Mouse (Mus musculus): ENCODE results near the gene Mmd. TPM values are rescaled to one million over a fixed set of nuclear protein-coding genes. Genes with fewer than 3 reads are reported as not detected.

Mmd gene
- polyA plus RNA-seq, 2 experiments, result 5.0 TPM

DNA sequence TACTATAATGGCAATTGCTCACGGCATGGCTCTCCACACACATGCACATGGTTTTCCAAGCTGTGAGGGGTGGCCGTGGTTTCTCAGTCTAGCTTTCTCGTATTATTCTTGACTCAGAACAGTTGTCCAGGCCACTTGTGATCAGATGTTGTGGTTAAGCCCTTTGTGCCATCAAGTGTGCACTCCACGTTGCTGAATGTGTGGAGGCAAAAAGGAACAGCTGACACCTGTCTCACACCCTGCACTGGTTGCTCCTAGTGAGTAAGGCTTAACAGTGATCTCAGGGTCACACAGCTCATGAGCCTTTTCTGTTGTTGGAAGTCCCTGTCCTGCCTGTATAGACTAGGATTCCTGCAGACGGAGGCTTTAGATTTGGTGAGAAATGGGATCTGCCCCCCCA, 56.8 kb downstream of the Mmd start:
- H3K4me3 ChIP-seq (ENCODE audit: insufficient read depth in 1 of 2, low read depth in 2 of 2, low read length in 2 of 2), result no peak overlapping the region
- WGBS (ENCODE audit: insufficient replicate concordance), result 74% methylated on average over 5 of the region's 5 CpGs
- no peaks in the 10 kb centered on the region for H3K4me1 ChIP-seq (replicated peaks; ENCODE audit: control insufficient read depth in 2 of 2, insufficient read depth in 2 of 2, low read length in 1 of 2)
- TF ChIP-seq CTCF (IDR thresholded peaks at IDR 0.05; ENCODE audit: low read depth) (no peak), EP300 (IDR thresholded peaks at IDR 0.05; ENCODE audit: low read depth) (no peak)
- H3K9ac ChIP-seq (replicated peaks), result no peak overlapping the region
- H3K27me3 ChIP-seq (ENCODE audit: control insufficient read depth, insufficient read depth, low read length), result no peaks in the 10 kb centered on the region
- no peak for DNase-seq (ENCODE audit: low read depth in 3 of 3, low spot score in 3 of 3)
- H3K36me3 ChIP-seq (replicated peaks; ENCODE audit: control insufficient read depth, insufficient read depth, low read depth), result no peaks in the 10 kb centered on the region
- no peak overlapping the region for H3K27ac ChIP-seq
- no peaks in the 10 kb centered on the region for H3K9me3 ChIP-seq (ENCODE audit: control insufficient read depth, low read length)
- ATAC-seq (ENCODE audit: insufficient read depth), result no peak
- no peak overlapping the region for H3K4me2 ChIP-seq (ENCODE audit: low read depth)

DNA sequence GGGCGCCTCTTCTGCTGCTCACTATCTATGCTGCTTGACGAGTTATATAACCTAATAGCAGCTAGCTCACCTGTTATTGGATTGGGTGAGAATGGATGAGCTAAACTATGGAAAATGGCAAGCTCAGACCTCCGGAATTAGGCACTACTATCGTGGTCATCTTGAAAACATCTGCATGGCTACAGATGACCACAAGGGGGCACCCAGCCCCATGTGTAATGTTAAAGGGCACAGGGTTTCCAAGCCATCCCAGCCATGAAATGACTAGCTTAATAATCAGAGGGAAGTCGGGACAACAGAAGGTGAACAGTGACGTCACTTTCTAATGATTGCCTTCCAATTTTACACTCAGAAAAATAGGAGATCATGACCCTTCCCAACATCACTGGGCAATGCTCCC, 57.7 kb downstream of the Mmd start:
- Histone ChIP-seq H3K4me1 (replicated peaks; ENCODE audit: control insufficient read depth in 2 of 2, insufficient read depth in 2 of 2, low read length in 1 of 2) (no peaks in the 10 kb centered on the region), H3K27me3 (ENCODE audit: control insufficient read depth, insufficient read depth, low read length) (no peaks in the 10 kb centered on the region), H3K4me3 (ENCODE audit: insufficient read depth in 1 of 2, low read depth in 2 of 2, low read length in 2 of 2) (no peak overlapping the region), H3K36me3 (replicated peaks; ENCODE audit: control insufficient read depth, insufficient read depth, low read depth) (no peaks in the 10 kb centered on the region), H3K9ac (replicated peaks) (no peak overlapping the region), H3K27ac (no peak overlapping the region), H3K9me3 (ENCODE audit: control insufficient read depth, low read length) (no peaks in the 10 kb centered on the region), H3K4me2 (ENCODE audit: low read depth) (no peak overlapping the region)
- WGBS (ENCODE audit: insufficient replicate concordance), result 42% methylated on average over 6 of the region's 6 CpGs
- DNase-seq (ENCODE audit: low read depth in 3 of 3, low spot score in 3 of 3) (no peak), ATAC-seq (ENCODE audit: insufficient read depth) (no peak)
- TF ChIP-seq EP300 (IDR thresholded peaks at IDR 0.05; ENCODE audit: low read depth) (no peak), CTCF (IDR thresholded peaks at IDR 0.05; ENCODE audit: low read depth) (peak; percentile 73)

DNA sequence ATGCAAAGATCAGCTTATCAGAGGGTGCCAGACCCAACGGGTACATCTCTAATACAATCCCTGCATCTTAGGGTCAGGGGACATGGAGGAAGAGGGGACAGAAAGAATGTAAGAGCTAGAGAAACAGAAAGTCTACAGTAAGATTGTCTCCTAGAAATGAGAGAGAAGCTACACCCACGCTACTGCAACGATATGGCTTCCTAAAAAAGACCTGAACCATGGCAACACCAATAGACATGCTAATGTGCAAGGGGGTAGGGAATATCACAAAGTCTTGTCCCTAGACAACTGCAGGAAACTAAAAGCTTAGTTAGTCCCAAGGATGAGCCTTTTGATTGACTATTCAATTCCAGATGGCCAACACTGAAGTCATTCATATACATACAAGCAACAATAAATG, 65.3 kb downstream of the Mmd start:
- TF ChIP-seq EP300 (IDR thresholded peaks at IDR 0.05; ENCODE audit: low read depth), result no peak
- no peak for TF ChIP-seq CTCF (IDR thresholded peaks at IDR 0.05; ENCODE audit: low read depth)
- no peaks in the 10 kb centered on the region for H3K36me3 ChIP-seq (replicated peaks; ENCODE audit: control insufficient read depth, insufficient read depth, low read depth)
- no peak overlapping the region for H3K9ac ChIP-seq (replicated peaks)
- no peaks in the 10 kb centered on the region for H3K4me1 ChIP-seq (replicated peaks; ENCODE audit: control insufficient read depth in 2 of 2, insufficient read depth in 2 of 2, low read length in 1 of 2)
- DNase-seq (ENCODE audit: low read depth in 3 of 3, low spot score in 3 of 3) (no peak), ATAC-seq (ENCODE audit: insufficient read depth) (no peak)
- 47% methylated on average over 3 of the region's 3 CpGs for WGBS (ENCODE audit: insufficient replicate concordance)
- no peaks in the 10 kb centered on the region for H3K27me3 ChIP-seq (ENCODE audit: control insufficient read depth, insufficient read depth, low read length)
- H3K4me2 ChIP-seq (ENCODE audit: low read depth), result no peak overlapping the region
- no peak overlapping the region for H3K4me3 ChIP-seq (ENCODE audit: insufficient read depth in 1 of 2, low read depth in 2 of 2, low read length in 2 of 2)
- no peaks in the 10 kb centered on the region for H3K9me3 ChIP-seq (ENCODE audit: control insufficient read depth, low read length)
- H3K27ac ChIP-seq, result no peak overlapping the region

DNA sequence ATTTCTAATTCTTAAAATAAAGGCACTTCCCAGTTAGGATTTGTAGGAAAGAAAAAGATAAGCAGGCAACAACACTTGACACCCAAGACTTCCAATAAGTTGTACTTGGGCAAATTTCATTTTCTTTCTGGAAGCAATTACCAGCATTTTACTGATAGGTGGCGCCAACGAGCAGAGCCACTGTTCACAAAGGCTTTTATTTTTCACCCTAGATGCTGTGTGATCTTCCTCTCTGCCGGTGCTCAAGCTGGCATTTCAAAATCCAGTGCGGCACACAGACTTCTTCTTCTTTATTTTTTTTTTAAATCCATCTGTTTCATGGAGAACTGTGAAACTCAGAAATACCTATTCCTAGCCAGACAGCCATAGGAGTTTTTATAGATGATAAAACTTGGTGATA, 68.2 kb downstream of the Mmd start:
- H3K4me3 ChIP-seq (ENCODE audit: insufficient read depth in 1 of 2, low read depth in 2 of 2, low read length in 2 of 2), result no peak overlapping the region
- H3K27ac ChIP-seq, result no peak overlapping the region
- H3K9me3 ChIP-seq (ENCODE audit: control insufficient read depth, low read length), result no peaks in the 10 kb centered on the region
- H3K4me2 ChIP-seq (ENCODE audit: low read depth), result no peak overlapping the region
- no peaks in the 10 kb centered on the region for H3K27me3 ChIP-seq (ENCODE audit: control insufficient read depth, insufficient read depth, low read length)
- WGBS (ENCODE audit: insufficient replicate concordance), result 15% methylated on average over 4 of the region's 4 CpGs
- no peaks in the 10 kb centered on the region for H3K36me3 ChIP-seq (replicated peaks; ENCODE audit: control insufficient read depth, insufficient read depth, low read depth)
- ATAC-seq (ENCODE audit: insufficient read depth), result no peak
- DNase-seq (ENCODE audit: low read depth in 3 of 3, low spot score in 3 of 3), result peak in 1 of 3 experiments; percentile 2
- TF ChIP-seq CTCF (IDR thresholded peaks at IDR 0.05; ENCODE audit: low read depth), result peak; percentile 63
- no peak for TF ChIP-seq EP300 (IDR thresholded peaks at IDR 0.05; ENCODE audit: low read depth)
- H3K9ac ChIP-seq (replicated peaks), result no peak overlapping the region
- no peaks in the 10 kb centered on the region for H3K4me1 ChIP-seq (replicated peaks; ENCODE audit: control insufficient read depth in 2 of 2, insufficient read depth in 2 of 2, low read length in 1 of 2)

DNA sequence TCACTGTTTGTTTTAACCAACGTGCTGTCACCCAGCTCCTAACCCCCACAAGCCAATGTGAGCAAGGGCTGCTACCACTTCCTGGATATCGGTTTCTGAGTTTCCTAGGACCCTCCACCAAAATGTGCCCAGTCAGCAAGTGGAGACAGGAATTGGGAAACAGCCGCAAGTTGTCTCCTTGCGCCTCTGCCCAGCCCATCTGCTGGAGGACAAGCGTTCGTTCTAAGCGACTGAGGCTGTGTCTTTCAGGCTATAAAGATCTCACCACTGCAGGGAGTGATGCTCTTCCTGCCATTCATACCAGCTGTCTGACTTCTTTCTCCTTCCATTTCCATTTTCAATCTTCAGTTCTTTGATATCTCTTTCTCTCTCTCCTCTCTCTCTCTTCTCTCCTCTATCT, 71.7 kb downstream of the Mmd start:
- Histone ChIP-seq H3K4me3 (ENCODE audit: insufficient read depth in 1 of 2, low read depth in 2 of 2, low read length in 2 of 2) (no peak overlapping the region), H3K27ac (no peak overlapping the region), H3K9ac (replicated peaks) (no peak overlapping the region), H3K4me1 (replicated peaks; ENCODE audit: control insufficient read depth in 2 of 2, insufficient read depth in 2 of 2, low read length in 1 of 2) (no peaks in the 10 kb centered on the region), H3K9me3 (ENCODE audit: control insufficient read depth, low read length) (no peaks in the 10 kb centered on the region), H3K27me3 (ENCODE audit: control insufficient read depth, insufficient read depth, low read length) (no peaks in the 10 kb centered on the region), H3K4me2 (ENCODE audit: low read depth) (no peak overlapping the region), H3K36me3 (replicated peaks; ENCODE audit: control insufficient read depth, insufficient read depth, low read depth) (no peaks in the 10 kb centered on the region)
- DNase-seq (ENCODE audit: low read depth in 3 of 3, low spot score in 3 of 3) (no peak), ATAC-seq (ENCODE audit: insufficient read depth) (no peak)
- TF ChIP-seq EP300 (IDR thresholded peaks at IDR 0.05; ENCODE audit: low read depth), result no peak
- no peak for TF ChIP-seq CTCF (IDR thresholded peaks at IDR 0.05; ENCODE audit: low read depth)
- WGBS (ENCODE audit: insufficient replicate concordance), result 46% methylated on average over 7 of the region's 7 CpGs

All from liver, embryonic 14.5 days (tissue).